Mouse (Mus musculus): ENCODE measurements around the gene Bhlhe23.

Bhlhe23 gene

GRCm38 (mm10) chr2:180727613-180728021, 49.1 kb downstream of the Bhlhe23 start:
- DNase-seq (ENCODE audit: extremely low read depth, low read depth, low spot score) = no peak

- no peak for DNase-seq (ENCODE audit: extremely low read depth, low read depth, low spot score)
Observed at GRCm38 (mm10) chr2:180726658-180727442, 49.9 kb downstream of the Bhlhe23 start.

GRCm38 (mm10) chr2:180725856-180726629, 50.7 kb downstream of the Bhlhe23 start:
- DNase-seq (ENCODE audit: extremely low read depth, low read depth, low spot score) = no peak

GRCm38 (mm10) chr2:180725414-180725778, 51.3 kb downstream of the Bhlhe23 start:
- DNase-seq (ENCODE audit: extremely low read depth, low read depth, low spot score) = no peak

- no peak for DNase-seq (ENCODE audit: extremely low read depth, low read depth, low spot score)
Observed at GRCm38 (mm10) chr2:180724585-180725413, 51.9 kb downstream of the Bhlhe23 start, which contains the start of gene Slc17a9. TSS of gene Slc17a9 (plus strand) at chr2:180725263.
